Mouse (Mus musculus): ENCODE measurements around the gene 4933411K16Rik.
"Not testable (repeated sequence)": the region's sequence is repeated elsewhere in the genome, so short reads cannot be mapped to it uniquely, and the experiment has no call there.

The 4933411K16Rik gene

GRCm38 (mm10) chr19:42079006-42079405 lies 27.0 kb downstream of the 4933411K16Rik start:
- no peak for DNase-seq (ENCODE audit: low spot score)

- no peak for DNase-seq (ENCODE audit: low spot score)
These were observed 27.9 kb downstream of the 4933411K16Rik start for GRCm38 (mm10) chr19:42079950-42080349.

GRCm38 (mm10) chr19:42080469-42080868 lies 28.4 kb downstream of the 4933411K16Rik start:
- DNase-seq (ENCODE audit: low spot score): no peak

- not testable (repeated sequence) for DNase-seq (ENCODE audit: low spot score)
These were observed 29.6 kb downstream of the 4933411K16Rik start for GRCm38 (mm10) chr19:42081613-42082012.

GRCm38 (mm10) chr19:42085690-42086089 lies 33.6 kb downstream of the 4933411K16Rik start:
- DNase-seq (ENCODE audit: low spot score): no peak

GRCm38 (mm10) chr19:42086166-42086565 lies 34.1 kb downstream of the 4933411K16Rik start, which contains the start of gene Morn4:
Gene Morn4, minus strand, starts transcription at chr19:42086357.
- DNase-seq (ENCODE audit: low spot score): peak; percentile 86

- DNase-seq (ENCODE audit: low spot score): no peak
These were observed 37.2 kb downstream of the 4933411K16Rik start for GRCm38 (mm10) chr19:42089103-42089747.

- peak; percentile 99 for DNase-seq (ENCODE audit: low spot score)
These were observed 37.9 kb downstream of the 4933411K16Rik start, which contains the start of gene Pi4k2a for GRCm38 (mm10) chr19:42089748-42090595. Gene Pi4k2a, plus strand, starts transcription at chr19:42090470.

- no peak for DNase-seq (ENCODE audit: low spot score)
These were observed 38.6 kb downstream of the 4933411K16Rik start for GRCm38 (mm10) chr19:42090637-42091141.

GRCm38 (mm10) chr19:42099406-42099805 lies 47.4 kb downstream of the 4933411K16Rik start:
- DNase-seq (ENCODE audit: low spot score): no peak
